8 mouse cellular contexts compared by ENCODE assay signal in genomic region chr2:132952197-132952596, GRCm38 (mm10). TPM values are rescaled to one million over a fixed set of nuclear protein-coding genes. Genes with fewer than 3 reads are reported as not detected.
DNase-seq lines count a peak whose midpoint lies in the region; ATAC-seq and TF ChIP-seq lines count a peak whose summit lies in the region.

No protein-coding gene starts in this region.

- H3K4me1 ChIP-seq in heart, embryonic 11.5 days (ENCODE audit: control insufficient read depth, insufficient read depth, low read length): no peaks in the 10 kb centered on the region
- H3K4me1 ChIP-seq in forebrain, postnatal 0 days (ENCODE audit: insufficient read depth): no peaks in the 10 kb centered on the region
- H3K4me1 ChIP-seq in limb, embryonic 10.5 days: no peaks in the 10 kb centered on the region
- H3K4me1 ChIP-seq in olfactory bulb, adult 2 months (ENCODE audit: control insufficient read depth, insufficient read depth, low read length): no peaks in the 10 kb centered on the region

- peak; percentile 80 for TF ChIP-seq CTCF in forebrain, postnatal 0 days (IDR thresholded peaks at IDR 0.05; ENCODE audit: low read depth)
- peak; percentile 41; the same call in 1 of the 2 replicates for TF ChIP-seq CTCF in olfactory bulb, adult 2 months (IDR thresholded peaks at IDR 0.05; ENCODE audit: insufficient read depth, low read depth, low read length)

- no peaks in the 10 kb centered on the region for H3K36me3 ChIP-seq in heart, embryonic 11.5 days (ENCODE audit: control insufficient read depth, insufficient read depth, low read length)
- no peaks in the 10 kb centered on the region for H3K36me3 ChIP-seq in forebrain, postnatal 0 days (ENCODE audit: insufficient read depth)
- no peaks in the 10 kb centered on the region for H3K36me3 ChIP-seq in limb, embryonic 10.5 days

- H3K27ac ChIP-seq in heart, embryonic 11.5 days (ENCODE audit: low read depth, low read length): no peak overlapping the region
- no peak overlapping the region for H3K27ac ChIP-seq in forebrain, postnatal 0 days (ENCODE audit: low read depth, low read length)
- no peak overlapping the region for H3K27ac ChIP-seq in limb, embryonic 10.5 days
- no peak overlapping the region for H3K27ac ChIP-seq in olfactory bulb, adult 2 months (ENCODE audit: insufficient read depth, low read depth, low read length)

- peak; percentile 22 for DNase-seq in heart, postnatal 4 days
- DNase-seq in NIH3T3 (ENCODE audit: low read depth): peak; percentile 34
- peak; percentile 61 for DNase-seq in forebrain, postnatal 0 days
- peak; percentile 43 for DNase-seq in limb, embryonic 10.5 days (ENCODE audit: low spot score)
- no peak for DNase-seq in adrenal gland, adult 2 months

- H3K9me3 ChIP-seq in heart, embryonic 11.5 days (replicated peaks; ENCODE audit: control insufficient read depth, low read length): no peaks in the 10 kb centered on the region
- no peaks in the 10 kb centered on the region for H3K9me3 ChIP-seq in forebrain, postnatal 0 days (ENCODE audit: low read length)
- no peaks in the 10 kb centered on the region for H3K9me3 ChIP-seq in limb, embryonic 10.5 days (replicated peaks)

- no peak for ATAC-seq in heart, embryonic 11.5 days (replicated peaks; ENCODE audit: insufficient number of reproducible peaks, low FRiP score, low TSS enrichment)
- ATAC-seq in forebrain, postnatal 0 days: peak; percentile 65
- no peak for ATAC-seq in inflammation-experienced regulatory T-cells, adult 6 months

- 1% methylated on average over 8 of the region's 8 CpGs for WGBS in heart, embryonic 11.5 days (ENCODE audit: insufficient replicate concordance)
- WGBS in forebrain, postnatal 0 days: under 1% methylated on average over 8 of the region's 8 CpGs
- 8% methylated on average over 8 of the region's 8 CpGs for WGBS in limb, embryonic 10.5 days
- 3% methylated on average over 8 of the region's 8 CpGs for WGBS in olfactory bulb, adult 2 months

- H3K27me3 ChIP-seq in heart, embryonic 11.5 days (ENCODE audit: control insufficient read depth, insufficient read depth, low read length): 0 out of 2 replicates have a peak, but pooled peaks cover 2% of the 10 kb centered on the region
- H3K27me3 ChIP-seq in forebrain, postnatal 0 days (ENCODE audit: insufficient read depth, low read length): peaks cover 3% of the 10 kb centered on the region; the same call in 1 of the 2 replicates
- H3K27me3 ChIP-seq in limb, embryonic 10.5 days (ENCODE audit: low read depth, poor library complexity, severe bottlenecking): peaks cover 5% of the 10 kb centered on the region; the same call in 1 of the 2 replicates

- H3K4me2 ChIP-seq in heart, embryonic 11.5 days: no peak overlapping the region
- no peak overlapping the region for H3K4me2 ChIP-seq in forebrain, postnatal 0 days (ENCODE audit: low read depth)

- H3K9ac ChIP-seq in heart, embryonic 11.5 days (ENCODE audit: low read depth, low read length): no peak overlapping the region
- no peak overlapping the region for H3K9ac ChIP-seq in forebrain, postnatal 0 days

- TF ChIP-seq POLR2A in olfactory bulb, adult 2 months (IDR thresholded peaks at IDR 0.05; ENCODE audit: insufficient read depth, low read depth, low read length): no peak

- no peak overlapping the region for H3K4me3 ChIP-seq in heart, embryonic 11.5 days (ENCODE audit: low read depth, low read length)
- no peak overlapping the region for H3K4me3 ChIP-seq in forebrain, postnatal 0 days (ENCODE audit: low read depth, low read length)
- no peak overlapping the region for H3K4me3 ChIP-seq in limb, embryonic 10.5 days
- no peak overlapping the region for H3K4me3 ChIP-seq in olfactory bulb, adult 2 months (ENCODE audit: insufficient read depth, low read depth, low read length)

RNA-seq across cellular contexts. Expression of gene Fermt1, which starts 6.5 kb away (rescaled TPM):
- total RNA-seq in heart, postnatal 4 days (2021): not detected
- polyA plus RNA-seq in heart, embryonic 11.5 days (2014; fragmentation: Nextera tagmentation; extraction: Ambion mirVana): 0.44 and 1.5 TPM in 2 replicates
- not detected in 2 replicates for total RNA-seq in forebrain, postnatal 0 days (2014; rRNA removed)
- not detected in 2 replicates for polyA plus RNA-seq in forebrain, postnatal 0 days (2015; fragmentation: Nextera tagmentation; extraction: Ambion mirVana)
- 12.1 and 17.3 TPM in 2 replicates for polyA plus RNA-seq in limb, embryonic 10.5 days (2016; fragmentation: Nextera tagmentation; extraction: Ambion mirVana)
- polyA plus RNA-seq in olfactory bulb, adult 2 months (2012; ENCODE audit: insufficient read depth, insufficient read length, low replicate concordance, missing spikeins): not detected in 2 replicates
- polyA plus RNA-seq in inflammation-experienced regulatory T-cells, adult 6 months (2017; shearing (Covaris generic)): under 1 TPM in 1 of 3 experiments, not detected in 2; 0.11 TPM
- not detected for total RNA-seq in adrenal gland, adult 2 months (2021)
- not detected in 2 replicates for polyA plus RNA-seq in adrenal gland, adult 2 months (2012; rRNA removed)
